20 mouse cellular contexts compared by ENCODE assay signal in the genomic region with DNA sequence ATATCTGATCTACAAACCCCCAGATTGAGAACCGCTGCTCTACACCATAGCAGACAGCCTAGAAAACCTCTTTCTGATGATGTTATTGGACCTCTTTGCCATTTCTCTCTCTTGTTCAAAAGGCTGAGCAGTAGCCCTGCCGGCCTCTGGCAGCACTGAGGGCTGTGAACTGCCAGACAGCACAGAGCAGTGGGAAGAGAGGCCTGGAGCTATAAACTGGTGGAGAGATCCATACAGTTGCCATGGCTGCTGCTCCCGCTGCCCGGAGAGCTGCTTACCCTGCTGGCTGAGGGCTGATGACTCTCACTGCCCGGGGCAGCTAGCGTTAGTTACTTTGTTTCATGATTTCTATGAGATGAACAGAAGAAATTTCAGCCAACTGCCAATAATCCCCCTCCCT. TPM values are rescaled to one million over a fixed set of nuclear protein-coding genes. Genes with fewer than 3 reads are reported as not detected.
DNase-seq lines count a peak whose midpoint lies in the region; ATAC-seq and TF ChIP-seq lines count a peak whose summit lies in the region.
"Had no signal": no experiment of that assay in that cellular context is flagged by ENCODE, and none has a peak within 500 bp of the region (broad histone marks: within the 10 kb centered on the region; RNA-seq: fewer than 3 reads in every experiment).

No protein-coding gene starts in this region.

- H3K36me3 ChIP-seq in forebrain, postnatal 0 days (ENCODE audit: insufficient read depth): no peaks in the 10 kb centered on the region
- no peaks in the 10 kb centered on the region for H3K36me3 ChIP-seq in forebrain, embryonic 10.5 days (replicated peaks)
- H3K36me3 ChIP-seq in midbrain, embryonic 15.5 days (replicated peaks): no peaks in the 10 kb centered on the region
- H3K36me3 ChIP-seq: forebrain, embryonic 12.5 days; limb, embryonic 13.5 days; liver, embryonic 13.5 days; lung, embryonic 15.5 days had no signal

- no peak for TF ChIP-seq CTCF in forebrain, postnatal 0 days (IDR thresholded peaks at IDR 0.05; ENCODE audit: low read depth)
- 0 out of 2 replicates have a peak, but pooled peaks have one; percentile 13 for TF ChIP-seq CTCF in layer of hippocampus, adult 2 months (conservative IDR thresholded peaks at IDR 0.05)

- 63% methylated on average over 6 of the region's 6 CpGs for whole genome bisulfite sequencing in forebrain, postnatal 0 days
- WGBS in forebrain, embryonic 10.5 days: 79% methylated on average over 6 of the region's 6 CpGs
- 57% methylated on average over 6 of the region's 6 CpGs for WGBS in midbrain, embryonic 15.5 days

- intact Hi-C loops in heart, postnatal 36 days (cut with DNase I): no loop called here

- no peak overlapping the region for H3K4me2 ChIP-seq in forebrain, postnatal 0 days (ENCODE audit: low read depth)
- H3K4me2 ChIP-seq in midbrain, embryonic 15.5 days: no peak overlapping the region
- H3K4me2 ChIP-seq: forebrain, embryonic 12.5 days; limb, embryonic 13.5 days; liver, embryonic 13.5 days; lung, embryonic 15.5 days had no signal

- H3K4me1 ChIP-seq in forebrain, postnatal 0 days (ENCODE audit: insufficient read depth): no peaks in the 10 kb centered on the region
- peaks cover 30% of the 10 kb centered on the region for H3K4me1 ChIP-seq in forebrain, embryonic 10.5 days
- peaks cover 7% of the 10 kb centered on the region; the same call in 1 of the 2 replicates for H3K4me1 ChIP-seq in midbrain, embryonic 15.5 days
- H3K4me1 ChIP-seq: forebrain, embryonic 12.5 days; limb, embryonic 13.5 days; lung, embryonic 15.5 days had no signal

- peak; percentile 71; the same call in 1 of the 2 replicates for ATAC-seq in forebrain, postnatal 0 days
- ATAC-seq in midbrain, embryonic 15.5 days (replicated peaks): no peak

- 0 out of 2 replicates have a peak overlapping the region, but pooled peaks have one; percentile 15 for H3K27ac ChIP-seq in forebrain, postnatal 0 days (ENCODE audit: low read depth, low read length)
- H3K27ac ChIP-seq in forebrain, embryonic 10.5 days: no peak overlapping the region
- no peak overlapping the region for H3K27ac ChIP-seq in layer of hippocampus, adult 2 months
- H3K27ac ChIP-seq in midbrain, embryonic 15.5 days: peak overlapping the region; percentile 24; the same call in 1 of the 2 replicates
- H3K27ac ChIP-seq: forebrain, embryonic 12.5 days; left cerebral cortex, adult 2 months; limb, embryonic 13.5 days; liver, embryonic 13.5 days; lung, embryonic 15.5 days had no signal

- no peak overlapping the region for H3K9ac ChIP-seq in forebrain, postnatal 0 days
- no peak overlapping the region for H3K9ac ChIP-seq in midbrain, embryonic 15.5 days
- H3K9ac ChIP-seq: forebrain, embryonic 12.5 days; limb, embryonic 13.5 days; liver, embryonic 13.5 days; lung, embryonic 15.5 days had no signal

- no peaks in the 10 kb centered on the region for H3K27me3 ChIP-seq in forebrain, postnatal 0 days (ENCODE audit: insufficient read depth, low read length)
- H3K27me3 ChIP-seq in forebrain, embryonic 10.5 days (ENCODE audit: poor library complexity, severe bottlenecking): no peaks in the 10 kb centered on the region
- H3K27me3 ChIP-seq in midbrain, embryonic 15.5 days (replicated peaks): no peaks in the 10 kb centered on the region
- H3K27me3 ChIP-seq: forebrain, embryonic 12.5 days; limb, embryonic 13.5 days; liver, embryonic 13.5 days; lung, embryonic 15.5 days had no signal

- H3K9me3 ChIP-seq in forebrain, postnatal 0 days (ENCODE audit: low read length): no peaks in the 10 kb centered on the region
- no peaks in the 10 kb centered on the region for H3K9me3 ChIP-seq in forebrain, embryonic 10.5 days
- no peaks in the 10 kb centered on the region for H3K9me3 ChIP-seq in midbrain, embryonic 15.5 days
- H3K9me3 ChIP-seq: forebrain, embryonic 12.5 days; limb, embryonic 13.5 days; liver, embryonic 13.5 days; lung, embryonic 15.5 days had no signal

- no peak for DNase-seq in forebrain, postnatal 0 days
- no peak for DNase-seq in forebrain, embryonic 10.5 days (ENCODE audit: extremely low spot score, low spot score)
- DNase-seq in layer of hippocampus, adult 2 months (ENCODE audit: low spot score in 2 of 2): no peak
- no peak for DNase-seq in layer of hippocampus, adult 9-10 months (ENCODE audit: low spot score)
- DNase-seq in Muller cell, postnatal 12 days (ENCODE audit: inconsistent ontology term): peak; percentile 80
- no peak for DNase-seq in adrenal gland, adult 2 months
- no peak for DNase-seq in heart, postnatal 36 days
- DNase-seq: adrenal gland, postnatal 14 days; cerebellum, adult 11-12 months; cerebellum, postnatal 25 days; gastrocnemius, postnatal 36 days; kidney, adult 2 months; kidney, postnatal 14 days; liver, embryonic 13.5 days; thymus, postnatal 25 days had no signal

- H3K4me3 ChIP-seq in forebrain, postnatal 0 days (ENCODE audit: low read depth, low read length): no peak overlapping the region
- H3K4me3 ChIP-seq in forebrain, embryonic 10.5 days: no peak overlapping the region
- no peak overlapping the region for H3K4me3 ChIP-seq in layer of hippocampus, adult 2 months
- H3K4me3 ChIP-seq in midbrain, embryonic 15.5 days: no peak overlapping the region
- H3K4me3 ChIP-seq: forebrain, embryonic 12.5 days; left cerebral cortex, adult 2 months; limb, embryonic 13.5 days; liver, embryonic 13.5 days; lung, embryonic 15.5 days had no signal

RNA-seq across cellular contexts. Expression of a gene that starts 52.2 kb away (rescaled TPM):
- total RNA-seq in forebrain, postnatal 0 days (2014; rRNA removed): 132 and 138 TPM in 2 replicates
- 158 and 169 TPM in 2 replicates for polyA plus RNA-seq in forebrain, postnatal 0 days (2015; fragmentation: Nextera tagmentation; extraction: Ambion mirVana)
- 256 and 258 TPM in 2 replicates for polyA plus RNA-seq in forebrain, embryonic 10.5 days (2016; fragmentation: Nextera tagmentation; extraction: Ambion mirVana)
- total RNA-seq in layer of hippocampus, adult 2 months (2021): 10 to 100 TPM; 75.1 to 80.5 TPM
- 180 and 183 TPM in 2 replicates for polyA plus RNA-seq in midbrain, embryonic 15.5 days (2015; fragmentation: Nextera tagmentation; extraction: Ambion mirVana)
- 100 to 1,000 TPM in 1 of 2 experiments, 10 to 100 TPM in 1; 91.3 to 109 TPM for total RNA-seq in adrenal gland, adult 2 months (2021)
- polyA plus RNA-seq in adrenal gland, adult 2 months (2012; rRNA removed): 16.7 and 18.2 TPM in 2 replicates
- total RNA-seq in heart, postnatal 36 days (2021): 10 to 100 TPM; 74.8 to 75.0 TPM

RNA-seq across cellular contexts. Expression of a gene that starts 52.6 kb away (rescaled TPM):
- total RNA-seq in forebrain, postnatal 0 days (2014; rRNA removed): 62.2 and 63.0 TPM in 2 replicates
- 82.3 and 85.9 TPM in 2 replicates for polyA plus RNA-seq in forebrain, postnatal 0 days (2015; fragmentation: Nextera tagmentation; extraction: Ambion mirVana)
- 33.6 and 38.8 TPM in 2 replicates for polyA plus RNA-seq in forebrain, embryonic 10.5 days (2016; fragmentation: Nextera tagmentation; extraction: Ambion mirVana)
- total RNA-seq in layer of hippocampus, adult 2 months (2021): 10 to 100 TPM; 56.1 to 59.6 TPM
- 77.6 and 78.2 TPM in 2 replicates for polyA plus RNA-seq in midbrain, embryonic 15.5 days (2015; fragmentation: Nextera tagmentation; extraction: Ambion mirVana)
- 10 to 100 TPM; 27.2 to 33.0 TPM for total RNA-seq in adrenal gland, adult 2 months (2021)
- polyA plus RNA-seq in adrenal gland, adult 2 months (2012; rRNA removed): 48.2 and 51.1 TPM in 2 replicates
- total RNA-seq in heart, postnatal 36 days (2021): 10 to 100 TPM; 20.2 to 27.0 TPM

RNA-seq across cellular contexts. Expression of a gene that starts 56.2 kb away (rescaled TPM):
- total RNA-seq in forebrain, postnatal 0 days (2014; rRNA removed): 27.9 and 31.6 TPM in 2 replicates
- polyA plus RNA-seq in forebrain, postnatal 0 days (2015; fragmentation: Nextera tagmentation; extraction: Ambion mirVana): 32.4 and 36.0 TPM in 2 replicates
- 55.8 and 59.6 TPM in 2 replicates for polyA plus RNA-seq in forebrain, embryonic 10.5 days (2016; fragmentation: Nextera tagmentation; extraction: Ambion mirVana)
- total RNA-seq in layer of hippocampus, adult 2 months (2021): 10 to 100 TPM; 36.8 to 40.5 TPM
- 32.4 and 33.7 TPM in 2 replicates for polyA plus RNA-seq in midbrain, embryonic 15.5 days (2015; fragmentation: Nextera tagmentation; extraction: Ambion mirVana)
- total RNA-seq in adrenal gland, adult 2 months (2021): 10 to 100 TPM; 23.4 to 32.5 TPM
- 42.9 and 47.6 TPM in 2 replicates for polyA plus RNA-seq in adrenal gland, adult 2 months (2012; rRNA removed)
- 10 to 100 TPM; 26.2 to 26.6 TPM for total RNA-seq in heart, postnatal 36 days (2021)

Comparison
In these comparisons a context has a peak if more than half of its experiments do, and no peak if none do; other contexts are left out.
1. H3K27ac ChIP-seq: peak in forebrain, postnatal 0 days (single experiment) and midbrain, embryonic 15.5 days (single experiment); none in forebrain, embryonic 10.5 days (single experiment) and layer of hippocampus, adult 2 months (single experiment).